Mouse (Mus musculus): Measurements from ENCODE around the gene 4930563M21Rik. TPM values are rescaled to one million over a fixed set of nuclear protein-coding genes. Genes with fewer than 3 reads are reported as not detected.

The 4930563M21Rik gene
- total RNA-seq, 1 experiment from 2014 or later = not detected

Other genes with a start within 250 kb of the 4930563M21Rik start
- 13.4 to 33.8 TPM (median 19.3 TPM) in 3 replicates for gene Scaper, start 72.4 kb downstream of the 4930563M21Rik start, total RNA-seq (2017)
- 19.6 to 27.3 TPM (median 26.5 TPM) in 3 replicates for gene Rcn2, start 31.3 kb upstream of the 4930563M21Rik start, total RNA-seq (2017)
- gene Pstpip1, start 79.4 kb upstream of the 4930563M21Rik start, total RNA-seq (2017) = 114 to 190 TPM (median 131 TPM) in 3 replicates
- 4.1 to 9.5 TPM (median 7.8 TPM) in 3 replicates for gene Tspan3, start 154.9 kb upstream of the 4930563M21Rik start, total RNA-seq (2017)